Mouse (Mus musculus): ENCODE data around the gene Sapcd1. TPM values are rescaled to one million over a fixed set of nuclear protein-coding genes. Genes with fewer than 3 reads are reported as not detected.

The Sapcd1 gene
- polyA plus RNA-seq, 1 experiment = not detected

DNA sequence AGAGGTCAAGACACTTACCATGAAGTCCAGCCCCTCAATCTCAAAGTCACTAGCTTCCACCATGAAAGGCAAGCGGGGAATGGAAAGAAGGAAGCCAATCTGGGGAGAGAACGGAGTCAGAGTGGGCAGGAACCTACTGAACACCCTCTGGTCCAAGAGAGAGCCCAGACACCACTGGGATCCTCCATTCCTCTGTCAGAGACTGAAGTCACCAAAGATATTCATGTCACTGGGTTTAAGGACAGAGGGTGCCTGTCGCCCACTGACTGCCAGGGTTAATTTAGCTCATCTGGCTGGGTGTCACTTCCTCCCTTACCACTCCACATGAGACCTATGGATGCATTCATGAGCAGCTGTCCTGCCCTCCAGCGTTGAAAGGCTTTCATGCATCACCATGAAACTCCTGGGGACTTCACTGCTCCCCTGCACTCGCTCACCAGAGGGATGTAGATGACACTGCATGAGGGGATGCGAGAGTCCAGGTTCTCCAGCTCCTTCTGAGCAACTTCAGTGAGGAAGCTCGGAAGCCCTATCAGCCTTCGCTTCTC, 4.6 kb upstream of the Sapcd1 start:
- no peak overlapping the region for H3K4me3 ChIP-seq (ENCODE audit: insufficient read depth, low read length)
- TF ChIP-seq CTCF (IDR thresholded peaks at IDR 0.05; ENCODE audit: borderline replicate concordance, insufficient read depth, low read length) (no peak), POLR2A (IDR thresholded peaks at IDR 0.05; ENCODE audit: low read depth, low read length) (no peak)
- no peaks in the 10 kb centered on the region for H3K4me1 ChIP-seq (ENCODE audit: control insufficient read depth, insufficient read depth, low read length)
- no peak overlapping the region for H3K27ac ChIP-seq (ENCODE audit: insufficient read depth, low read length)

- no peaks in the 10 kb centered on the region for H3K4me1 ChIP-seq (ENCODE audit: control insufficient read depth, insufficient read depth, low read length)
- TF ChIP-seq POLR2A (IDR thresholded peaks at IDR 0.05; ENCODE audit: low read depth, low read length) (no peak), CTCF (IDR thresholded peaks at IDR 0.05; ENCODE audit: borderline replicate concordance, insufficient read depth, low read length) (no peak)
- no peak overlapping the region for H3K27ac ChIP-seq (ENCODE audit: insufficient read depth, low read length)
- no peak overlapping the region for H3K4me3 ChIP-seq (ENCODE audit: insufficient read depth, low read length)
Observed at GRCm38 (mm10) chr17:35031880-35032279, 4.1 kb upstream of the Sapcd1 start.

GRCm38 (mm10) chr17:35031272-35031671, 3.5 kb upstream of the Sapcd1 start:
- Histone ChIP-seq H3K4me1 (ENCODE audit: control insufficient read depth, insufficient read depth, low read length) (no peaks in the 10 kb centered on the region), H3K4me3 (ENCODE audit: insufficient read depth, low read length) (no peak overlapping the region), H3K27ac (ENCODE audit: insufficient read depth, low read length) (no peak overlapping the region)
- TF ChIP-seq POLR2A (IDR thresholded peaks at IDR 0.05; ENCODE audit: low read depth, low read length) (no peak), CTCF (IDR thresholded peaks at IDR 0.05; ENCODE audit: borderline replicate concordance, insufficient read depth, low read length) (no peak)

GRCm38 (mm10) chr17:35029691-35030532, 2.1 kb upstream of the Sapcd1 start:
- Histone ChIP-seq H3K27ac (ENCODE audit: insufficient read depth, low read length) (no peak overlapping the region), H3K4me1 (ENCODE audit: control insufficient read depth, insufficient read depth, low read length) (no peaks in the 10 kb centered on the region), H3K4me3 (ENCODE audit: insufficient read depth, low read length) (no peak overlapping the region)
- TF ChIP-seq POLR2A (IDR thresholded peaks at IDR 0.05; ENCODE audit: low read depth, low read length) (no peak), CTCF (IDR thresholded peaks at IDR 0.05; ENCODE audit: borderline replicate concordance, insufficient read depth, low read length) (peak; percentile 80; the same call in 1 of the 2 replicates)

GRCm38 (mm10) chr17:35028315-35028714, 499 bp upstream of the Sapcd1 start:
- Histone ChIP-seq H3K4me3 (ENCODE audit: insufficient read depth, low read length) (no peak overlapping the region), H3K27ac (ENCODE audit: insufficient read depth, low read length) (no peak overlapping the region), H3K4me1 (ENCODE audit: control insufficient read depth, insufficient read depth, low read length) (no peaks in the 10 kb centered on the region)
- no peak for TF ChIP-seq CTCF (IDR thresholded peaks at IDR 0.05; ENCODE audit: borderline replicate concordance, insufficient read depth, low read length)
- TF ChIP-seq POLR2A (IDR thresholded peaks at IDR 0.05; ENCODE audit: low read depth, low read length) = no peak

DNA sequence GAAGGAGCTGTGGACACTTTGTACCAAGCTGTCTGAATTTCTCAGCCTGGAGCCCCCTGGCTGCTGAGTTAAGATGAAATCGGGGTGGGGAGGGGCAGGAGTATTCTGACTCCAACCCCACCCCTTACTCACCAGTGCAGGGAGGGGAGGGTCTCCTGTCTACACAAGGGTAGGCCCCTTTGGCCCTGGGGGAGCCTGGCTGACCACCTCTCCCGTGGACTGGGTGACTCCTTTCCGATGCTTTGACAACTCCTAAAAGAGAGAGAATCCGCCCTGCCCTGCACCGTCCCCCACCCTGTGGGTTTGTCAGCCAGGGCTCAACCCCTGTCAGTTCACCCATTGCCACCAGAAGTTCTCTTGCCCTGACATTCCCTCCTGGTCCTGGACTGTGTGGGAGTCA, 1.6 kb downstream of the Sapcd1 start:
- TF ChIP-seq POLR2A (IDR thresholded peaks at IDR 0.05; ENCODE audit: low read depth, low read length) = no peak
- no peak for TF ChIP-seq CTCF (IDR thresholded peaks at IDR 0.05; ENCODE audit: borderline replicate concordance, insufficient read depth, low read length)
- no peaks in the 10 kb centered on the region for H3K4me1 ChIP-seq (ENCODE audit: control insufficient read depth, insufficient read depth, low read length)
- H3K27ac ChIP-seq (ENCODE audit: insufficient read depth, low read length) = no peak overlapping the region
- H3K4me3 ChIP-seq (ENCODE audit: insufficient read depth, low read length) = no peak overlapping the region

GRCm38 (mm10) chr17:35024691-35025488, 2.9 kb downstream of the Sapcd1 start:
- Histone ChIP-seq H3K4me1 (ENCODE audit: control insufficient read depth, insufficient read depth, low read length) (no peaks in the 10 kb centered on the region), H3K4me3 (ENCODE audit: insufficient read depth, low read length) (no peak overlapping the region), H3K27ac (ENCODE audit: insufficient read depth, low read length) (no peak overlapping the region)
- TF ChIP-seq CTCF (IDR thresholded peaks at IDR 0.05; ENCODE audit: borderline replicate concordance, insufficient read depth, low read length) = no peak
- no peak for TF ChIP-seq POLR2A (IDR thresholded peaks at IDR 0.05; ENCODE audit: low read depth, low read length)

DNA sequence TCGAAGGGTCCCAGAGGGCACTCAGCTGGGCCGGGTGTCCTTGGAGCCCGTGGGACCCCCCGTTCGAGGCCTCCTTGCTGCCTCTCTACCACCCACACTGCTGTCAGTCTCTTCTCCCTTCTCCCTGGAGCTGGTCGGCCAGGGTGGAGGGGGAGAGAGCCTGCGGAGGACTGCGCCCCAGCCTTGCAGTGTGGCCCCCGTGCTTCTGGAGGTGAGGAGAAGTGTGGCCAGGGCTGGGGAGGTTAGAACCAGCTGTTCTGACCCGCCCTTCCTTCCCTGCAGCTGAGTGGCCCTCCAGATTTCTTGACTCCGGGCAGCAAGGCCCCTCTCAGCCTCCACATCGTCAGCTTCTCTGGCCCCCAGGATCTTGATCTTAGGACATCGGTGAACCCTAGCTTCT, 3.6 kb downstream of the Sapcd1 start:
- no peak overlapping the region for H3K4me3 ChIP-seq (ENCODE audit: insufficient read depth, low read length)
- H3K4me1 ChIP-seq (ENCODE audit: control insufficient read depth, insufficient read depth, low read length) = no peaks in the 10 kb centered on the region
- no peak overlapping the region for H3K27ac ChIP-seq (ENCODE audit: insufficient read depth, low read length)
- TF ChIP-seq CTCF (IDR thresholded peaks at IDR 0.05; ENCODE audit: borderline replicate concordance, insufficient read depth, low read length) (no peak), POLR2A (IDR thresholded peaks at IDR 0.05; ENCODE audit: low read depth, low read length) (no peak)

DNA sequence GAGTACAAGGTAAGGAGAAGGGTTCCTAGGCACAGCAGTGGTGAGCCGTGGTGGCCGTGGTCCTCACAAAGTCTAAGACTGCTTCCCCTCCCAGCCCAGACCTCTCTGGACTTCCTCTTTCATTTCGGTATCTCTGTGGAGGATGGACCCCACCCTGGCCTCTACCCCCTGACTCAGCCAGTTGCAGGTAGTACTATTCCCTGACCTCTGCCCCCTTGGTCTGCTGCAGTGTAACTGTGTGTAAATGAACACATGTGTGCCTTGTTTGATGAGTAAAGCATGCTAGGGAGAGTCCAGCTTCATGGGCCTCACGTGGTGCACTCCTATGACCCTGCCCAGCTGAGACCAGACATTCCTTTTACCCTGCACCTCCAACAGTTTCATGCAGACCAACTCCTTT, 4.1 kb downstream of the Sapcd1 start:
- TF ChIP-seq POLR2A (IDR thresholded peaks at IDR 0.05; ENCODE audit: low read depth, low read length) (no peak), CTCF (IDR thresholded peaks at IDR 0.05; ENCODE audit: borderline replicate concordance, insufficient read depth, low read length) (no peak)
- Histone ChIP-seq H3K4me3 (ENCODE audit: insufficient read depth, low read length) (no peak overlapping the region), H3K4me1 (ENCODE audit: control insufficient read depth, insufficient read depth, low read length) (no peaks in the 10 kb centered on the region), H3K27ac (ENCODE audit: insufficient read depth, low read length) (no peak overlapping the region)
